Mouse (Mus musculus) liver, embryonic 13.5 days (tissue): ENCODE data around the gene Klf8. TPM values are rescaled to one million over a fixed set of nuclear protein-coding genes. Genes with fewer than 3 reads are reported as not detected.

Source experiments
- ATAC-seq: fragments of 200-750 bp; cut with Nextera tagmentation; 2 replicates; pipeline ENCODE4 v1.8.0; 2017; ENCODE audit warnings: low read depth, mild to moderate bottlenecking, moderate number of reproducible peaks, moderate library complexity
- DNase-seq: peaks from one replicate; pipeline ENCODE4 v3.0.0; 2022
- H3K27ac ChIP-seq: fragments of 300-500 bp; sonication (generic); 2 replicates; pipeline ENCODE4 v1.5.1; 2015; ENCODE audit warnings: moderate library complexity, mild to moderate bottlenecking, inconsistent platforms
- H3K27me3 ChIP-seq: fragments of 300-500 bp; sonication (generic); 2 replicates; pipeline ENCODE4 v1.6.1; 2015; ENCODE audit warnings: mild to moderate bottlenecking, inconsistent platforms
- H3K36me3 ChIP-seq: fragments of 300-500 bp; sonication (generic); 2 replicates; pipeline ENCODE4 v1.6.1; 2015; ENCODE audit warnings: mild to moderate bottlenecking, inconsistent platforms
- H3K4me1 ChIP-seq: fragments of 300-500 bp; sonication (generic); replicated peaks from 2 replicates; pipeline ENCODE4 v1.6.1; 2015; ENCODE audit warnings: inconsistent platforms
- H3K4me2 ChIP-seq: fragments of 300-500 bp; sonication (generic); 2 replicates; pipeline ENCODE4 v1.6.1; 2015; ENCODE audit warnings: inconsistent platforms, mild to moderate bottlenecking, moderate library complexity
- H3K4me3 ChIP-seq: fragments of 300-500 bp; sonication (generic); replicated peaks from 2 replicates; pipeline ENCODE4 v1.5.1; 2015; ENCODE audit warnings: mild to moderate bottlenecking, inconsistent platforms
- H3K9ac ChIP-seq: fragments of 300-500 bp; sonication (generic); 2 replicates; pipeline ENCODE4 v1.6.1; 2015; ENCODE audit warnings: mild to moderate bottlenecking, inconsistent platforms
- H3K9me3 ChIP-seq: fragments of 300-500 bp; sonication (generic); replicated peaks from 2 replicates; pipeline ENCODE4 v1.6.1; 2016; ENCODE audit warnings: inconsistent platforms
- WGBS: fragments of 180-500 bp; shearing (Covaris S2); methylation state at CpG from one replicate; pipeline ENCODE4 v1.1.7; 2015; ENCODE audit not compliant: insufficient replicate concordance; 5-methylcytosine and 5-hydroxymethylcytosine counted together
- polyA plus RNA-seq: library from polyadenylated mRNA; unstranded; fragments of >200 nt; fragmentation: Nextera tagmentation; extraction: Ambion mirVana; gene quantifications from 2 replicates; pipeline ENCODE4 v1.2.1, GENCODE M21; 2015

Gene Klf8
- polyA plus RNA-seq, 1 experiment from 2014 or later: 0.37 TPM

GRCm38 (mm10) chrX:153440018-153440417, 202.8 kb downstream of the Klf8 start:
- Histone ChIP-seq H3K36me3 (no peaks in the 10 kb centered on the region), H3K4me1 (no peaks in the 10 kb centered on the region), H3K9me3 (no peaks in the 10 kb centered on the region), H3K27ac (no peak overlapping the region), H3K27me3 (no peaks in the 10 kb centered on the region), H3K4me2 (no peak overlapping the region), H3K9ac (no peak overlapping the region), H3K4me3 (no peak overlapping the region)
- no peak for DNase-seq
- ATAC-seq: no peak
- 71% methylated on average over 3 of the region's 3 CpGs for WGBS

Other genes starting within 250 kb of the Klf8 start
- 0.45 and 0.58 TPM in 2 replicates for gene Usp51, start 231.0 kb upstream of the Klf8 start, polyA plus RNA-seq
- gene Mageh1, start 199.9 kb upstream of the Klf8 start, polyA plus RNA-seq: 6.8 and 7.1 TPM in 2 replicates
- gene Foxr2, start 118.7 kb upstream of the Klf8 start, polyA plus RNA-seq: not detected in 2 replicates
- gene Rragb, start 97.5 kb upstream of the Klf8 start, polyA plus RNA-seq: 0.54 and 0.87 TPM in 2 replicates